Mouse (Mus musculus): ENCODE data around the gene Mrpl12. TPM values are rescaled to one million over a fixed set of nuclear protein-coding genes. Genes with fewer than 3 reads are reported as not detected.

Mrpl12 gene
- total RNA-seq, 1 experiment from 2014 or later, result 20.8 TPM

- ATAC-seq (ENCODE audit: extremely low read depth, insufficient number of reproducible peaks, low FRiP score, poor library complexity, severe bottlenecking), result no peak
Measured at GRCm38 (mm10) chr11:120528903-120529302, 44.5 kb downstream of the Mrpl12 start.

- ATAC-seq (ENCODE audit: extremely low read depth, insufficient number of reproducible peaks, low FRiP score, poor library complexity, severe bottlenecking), result no peak
Measured at GRCm38 (mm10) chr11:120530085-120530964, 45.9 kb downstream of the Mrpl12 start, which contains the start of gene Gcgr. TSS of gene Gcgr (plus strand) at chr11:120530699.

- no peak for ATAC-seq (ENCODE audit: extremely low read depth, insufficient number of reproducible peaks, low FRiP score, poor library complexity, severe bottlenecking)
Measured at GRCm38 (mm10) chr11:120531646-120532045, 47.2 kb downstream of the Mrpl12 start.

GRCm38 (mm10) chr11:120534093-120534492 is 49.7 kb downstream of the Mrpl12 start:
- ATAC-seq (ENCODE audit: extremely low read depth, insufficient number of reproducible peaks, low FRiP score, poor library complexity, severe bottlenecking), result no peak

- no peak for ATAC-seq (ENCODE audit: extremely low read depth, insufficient number of reproducible peaks, low FRiP score, poor library complexity, severe bottlenecking)
Measured at GRCm38 (mm10) chr11:120535145-120535544, 50.7 kb downstream of the Mrpl12 start.

- ATAC-seq (ENCODE audit: extremely low read depth, insufficient number of reproducible peaks, low FRiP score, poor library complexity, severe bottlenecking), result no peak
Measured at GRCm38 (mm10) chr11:120535804-120536203, 51.4 kb downstream of the Mrpl12 start.

- ATAC-seq (ENCODE audit: extremely low read depth, insufficient number of reproducible peaks, low FRiP score, poor library complexity, severe bottlenecking), result no peak
Measured at GRCm38 (mm10) chr11:120538485-120538884, 54.1 kb downstream of the Mrpl12 start.

Other genes with a start within 250 kb of the Mrpl12 start
- gene Actg1, start 136.1 kb upstream of the Mrpl12 start, total RNA-seq (2017), result 1,411 and 1,557 TPM in 2 replicates
- 0.47 TPM in 1 of 2 replicates, not detected in the other for gene Fscn2, start 123.1 kb upstream of the Mrpl12 start, total RNA-seq (2017)
- gene Faap100, start 105.8 kb upstream of the Mrpl12 start, total RNA-seq (2017), result 13.3 and 15.6 TPM in 2 replicates
- 24.4 and 25.4 TPM in 2 replicates for gene Nploc4, start 46.9 kb upstream of the Mrpl12 start, total RNA-seq (2017)
- gene Tspan10, start 42.0 kb upstream of the Mrpl12 start, total RNA-seq (2017), result not detected in 2 replicates
- not detected in 2 replicates for gene Pde6g, start 31.1 kb upstream of the Mrpl12 start, total RNA-seq (2017)
- gene Oxld1, start 26.5 kb upstream of the Mrpl12 start, total RNA-seq (2017), result 5.9 and 9.5 TPM in 2 replicates
- gene Ccdc137, start 26.5 kb upstream of the Mrpl12 start, total RNA-seq (2017), result 35.0 and 48.6 TPM in 2 replicates
- gene Arl16, start 17.0 kb upstream of the Mrpl12 start, total RNA-seq (2017), result 13.4 and 17.1 TPM in 2 replicates
- gene Slc25a10, start 7.2 kb downstream of the Mrpl12 start, total RNA-seq (2017), result 5.0 and 7.9 TPM in 2 replicates
- 0.23 TPM in 1 of 2 replicates, not detected in the other for gene Gcgr, start 46.1 kb downstream of the Mrpl12 start, total RNA-seq (2017)
- 15.0 and 16.9 TPM in 2 replicates for gene Mcrip1, start 65.1 kb downstream of the Mrpl12 start, total RNA-seq (2017)
- not detected in 2 replicates for gene Ppp1r27, start 66.5 kb downstream of the Mrpl12 start, total RNA-seq (2017)
- gene P4hb, start 88.6 kb downstream of the Mrpl12 start, total RNA-seq (2017), result 122 and 155 TPM in 2 replicates
- 166 and 185 TPM in 2 replicates for gene Arhgdia, start 97.0 kb downstream of the Mrpl12 start, total RNA-seq (2017)
- gene Alyref, start 113.8 kb downstream of the Mrpl12 start, total RNA-seq (2017), result 52.7 and 88.0 TPM in 2 replicates
- gene Anapc11, start 113.8 kb downstream of the Mrpl12 start, total RNA-seq (2017), result 15.7 and 22.0 TPM in 2 replicates
- gene Npb, start 123.9 kb downstream of the Mrpl12 start, total RNA-seq (2017), result not detected in 2 replicates
- 31.7 and 47.8 TPM in 2 replicates for gene Pcyt2, start 133.3 kb downstream of the Mrpl12 start, total RNA-seq (2017)
- 181 and 194 TPM in 2 replicates for gene Sirt7, start 140.6 kb downstream of the Mrpl12 start, total RNA-seq (2017)
- 25.5 and 33.5 TPM in 2 replicates for gene Mafg, start 149.0 kb downstream of the Mrpl12 start, total RNA-seq (2017)
- 1.6 TPM in 1 of 2 replicates, not detected in the other for gene Pycr1, start 159.2 kb downstream of the Mrpl12 start, total RNA-seq (2017)
- gene Myadml2, start 163.5 kb downstream of the Mrpl12 start, total RNA-seq (2017), result not detected in 2 replicates
- not detected in 2 replicates for gene Notum, start 176.6 kb downstream of the Mrpl12 start, total RNA-seq (2017)
- gene Aspscr1, start 188.4 kb downstream of the Mrpl12 start, total RNA-seq (2017), result 59.7 and 74.8 TPM in 2 replicates
- gene Cenpx, start 229.1 kb downstream of the Mrpl12 start, total RNA-seq (2017), result 24.2 and 44.7 TPM in 2 replicates
- gene Lrrc45, start 229.3 kb downstream of the Mrpl12 start, total RNA-seq (2017), result 47.1 and 47.6 TPM in 2 replicates
- gene Rac3, start 236.9 kb downstream of the Mrpl12 start, total RNA-seq (2017), result 0.98 TPM in 1 of 2 replicates, not detected in the other
- 6.8 and 8.1 TPM in 2 replicates for gene Dcxr, start 242.7 kb downstream of the Mrpl12 start, total RNA-seq (2017)
- 0.81 TPM in 1 of 2 replicates, not detected in the other for gene Cbr2, start 247.5 kb downstream of the Mrpl12 start, total RNA-seq (2017)

Data from neutrophil, adult 5-6 weeks (primary cell).